Mouse (Mus musculus): ENCODE results near the gene Foxa1. TPM values are rescaled to one million over a fixed set of nuclear protein-coding genes. Genes with fewer than 3 reads are reported as not detected.
A peak's percentile ranks its signal among the peaks of the same experiment; 100 is the strongest.

Foxa1 gene
- polyA plus RNA-seq, 1 experiment from 2014 or later: 3.3 TPM

DNA sequence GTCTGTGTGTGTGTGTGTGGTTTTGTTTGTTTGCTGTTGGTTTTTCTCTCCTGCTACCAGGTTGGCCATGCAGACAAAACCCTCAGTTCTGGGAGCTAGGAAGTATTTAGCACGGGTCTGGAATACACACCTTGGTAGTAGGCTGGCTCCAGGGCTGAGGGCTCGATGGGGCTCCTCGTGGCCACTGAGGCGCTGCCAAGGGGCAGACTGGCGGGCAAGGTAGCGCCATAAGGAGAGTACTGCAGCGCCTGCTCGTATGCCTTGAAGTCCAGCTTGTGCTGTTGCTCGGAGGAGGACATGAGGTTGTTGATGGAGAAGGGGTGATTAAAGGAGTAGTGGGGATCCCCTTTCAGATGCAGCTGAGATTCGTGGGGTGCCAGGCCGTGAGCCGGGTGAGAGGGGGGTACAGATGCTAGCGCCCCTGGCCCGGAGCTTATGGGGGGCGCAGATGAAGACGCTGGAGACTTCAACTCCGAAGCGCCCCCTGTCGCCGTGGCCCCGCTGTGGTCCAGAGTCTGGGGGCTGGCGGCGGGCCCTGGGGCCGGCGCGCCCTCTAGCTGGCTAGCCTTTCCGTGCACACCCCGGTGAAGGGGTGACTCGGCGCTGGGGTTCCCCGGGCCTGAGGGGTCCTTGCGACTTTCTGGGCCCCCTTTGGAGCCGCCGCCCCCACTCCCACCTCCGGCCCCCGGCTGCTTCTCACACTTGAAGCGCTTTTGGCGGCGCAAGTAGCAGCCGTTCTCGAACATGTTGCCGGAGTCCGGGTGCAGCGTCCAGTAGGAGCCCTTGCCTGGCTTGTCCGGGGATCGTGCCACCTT, 4.6 kb downstream of the Foxa1 start:
- peak overlapping the region; percentile 51 for H3K27ac ChIP-seq (ENCODE audit: low read length)
- H3K9ac ChIP-seq (ENCODE audit: low read depth, low read length): peak overlapping the region; percentile 73
- 0 out of 2 replicates have a peak, but pooled peaks have one; percentile 19 for ATAC-seq
- H3K4me3 ChIP-seq (ENCODE audit: low read length): peak overlapping the region; percentile 63
- peaks cover 38% of the 10 kb centered on the region for H3K27me3 ChIP-seq (replicated peaks; ENCODE audit: control insufficient read depth, insufficient read depth, low read length)
- no peaks in the 10 kb centered on the region for H3K36me3 ChIP-seq (ENCODE audit: control insufficient read depth, insufficient read depth, low read length)
- H3K4me2 ChIP-seq (ENCODE audit: low read depth, low read length): peak overlapping the region; percentile 64
- H3K4me1 ChIP-seq (ENCODE audit: control insufficient read depth, insufficient read depth, low read length): peaks cover 9% of the 10 kb centered on the region; the same call in 1 of the 2 replicates
- H3K9me3 ChIP-seq (ENCODE audit: control insufficient read depth, low read length): no peaks in the 10 kb centered on the region
- WGBS: 1% methylated on average over 46 of the region's 46 CpGs

DNA sequence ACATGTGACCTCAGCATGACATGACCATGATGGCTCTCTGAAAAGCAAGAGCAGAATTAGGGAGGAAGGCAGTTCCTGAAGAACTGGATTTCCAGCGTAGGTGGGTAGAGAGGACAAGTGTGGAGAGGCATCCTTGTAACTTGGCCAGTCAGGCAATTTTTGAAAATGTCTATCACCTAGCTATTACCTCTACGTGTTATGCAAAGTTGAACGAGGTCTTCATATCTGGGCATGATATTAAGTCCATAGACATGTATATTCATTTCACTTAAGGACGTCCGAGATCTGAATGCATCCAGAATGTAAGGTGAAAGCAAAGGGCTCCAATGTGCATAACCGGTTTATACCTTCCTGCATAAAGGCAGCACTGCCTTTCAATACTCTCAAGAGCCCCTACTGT, 5.6 kb downstream of the Foxa1 start:
- H3K36me3 ChIP-seq (ENCODE audit: control insufficient read depth, insufficient read depth, low read length): no peaks in the 10 kb centered on the region
- H3K27ac ChIP-seq (ENCODE audit: low read length): no peak overlapping the region; the same call in 1 of the 2 replicates
- peak overlapping the region; percentile 49 for H3K4me2 ChIP-seq (ENCODE audit: low read depth, low read length)

DNA sequence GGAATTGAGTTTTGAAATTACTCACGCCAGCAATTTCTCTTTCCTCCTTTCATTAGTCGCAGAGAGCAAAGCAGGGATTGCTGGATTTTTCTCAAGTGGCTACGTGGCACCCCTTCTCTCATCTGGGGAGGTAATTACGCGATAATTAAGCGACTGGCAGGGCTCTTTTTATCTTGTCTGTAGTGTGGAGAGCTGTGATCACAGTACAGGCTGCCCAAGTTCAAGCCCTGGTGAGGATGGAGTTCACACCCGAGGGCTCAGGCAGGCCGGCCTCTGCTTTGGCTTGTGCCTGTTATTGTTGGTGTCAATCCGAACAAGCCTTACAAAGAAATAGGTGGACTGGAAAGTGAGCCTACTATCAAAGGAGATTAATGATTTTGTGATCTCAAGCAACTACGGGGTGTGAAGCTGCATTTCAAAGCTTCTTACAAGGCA, 7.1 kb downstream of the Foxa1 start:
- Histone ChIP-seq H3K4me3 (ENCODE audit: low read length) (peak overlapping the region; percentile 49), H3K4me1 (ENCODE audit: control insufficient read depth, insufficient read depth, low read length) (0 out of 2 replicates have a peak, but pooled peaks cover 2% of the 10 kb centered on the region), H3K36me3 (ENCODE audit: control insufficient read depth, insufficient read depth, low read length) (no peaks in the 10 kb centered on the region), H3K9ac (ENCODE audit: low read depth, low read length) (peak overlapping the region; percentile 76), H3K9me3 (ENCODE audit: control insufficient read depth, low read length) (no peaks in the 10 kb centered on the region), H3K27ac (ENCODE audit: low read length) (peak overlapping the region; percentile 78), H3K27me3 (replicated peaks; ENCODE audit: control insufficient read depth, insufficient read depth, low read length) (peaks cover 42% of the 10 kb centered on the region), H3K4me2 (ENCODE audit: low read depth, low read length) (peak overlapping the region; percentile 73)
- no peak for ATAC-seq
- 2% methylated on average over 10 of the region's 10 CpGs for WGBS

More for the DNA sequence above, 5.6 kb downstream of the Foxa1 start:
- peak overlapping the region; percentile 54 for H3K9ac ChIP-seq (ENCODE audit: low read depth, low read length)
- WGBS: 11% methylated on average over 6 of the region's 6 CpGs
- peak overlapping the region; percentile 37 for H3K4me3 ChIP-seq (ENCODE audit: low read length)
- H3K27me3 ChIP-seq (replicated peaks; ENCODE audit: control insufficient read depth, insufficient read depth, low read length): peaks cover 40% of the 10 kb centered on the region
- H3K4me1 ChIP-seq (ENCODE audit: control insufficient read depth, insufficient read depth, low read length): peaks cover 7% of the 10 kb centered on the region; the same call in 1 of the 2 replicates
- ATAC-seq: no peak
- no peaks in the 10 kb centered on the region for H3K9me3 ChIP-seq (ENCODE audit: control insufficient read depth, low read length)

DNA sequence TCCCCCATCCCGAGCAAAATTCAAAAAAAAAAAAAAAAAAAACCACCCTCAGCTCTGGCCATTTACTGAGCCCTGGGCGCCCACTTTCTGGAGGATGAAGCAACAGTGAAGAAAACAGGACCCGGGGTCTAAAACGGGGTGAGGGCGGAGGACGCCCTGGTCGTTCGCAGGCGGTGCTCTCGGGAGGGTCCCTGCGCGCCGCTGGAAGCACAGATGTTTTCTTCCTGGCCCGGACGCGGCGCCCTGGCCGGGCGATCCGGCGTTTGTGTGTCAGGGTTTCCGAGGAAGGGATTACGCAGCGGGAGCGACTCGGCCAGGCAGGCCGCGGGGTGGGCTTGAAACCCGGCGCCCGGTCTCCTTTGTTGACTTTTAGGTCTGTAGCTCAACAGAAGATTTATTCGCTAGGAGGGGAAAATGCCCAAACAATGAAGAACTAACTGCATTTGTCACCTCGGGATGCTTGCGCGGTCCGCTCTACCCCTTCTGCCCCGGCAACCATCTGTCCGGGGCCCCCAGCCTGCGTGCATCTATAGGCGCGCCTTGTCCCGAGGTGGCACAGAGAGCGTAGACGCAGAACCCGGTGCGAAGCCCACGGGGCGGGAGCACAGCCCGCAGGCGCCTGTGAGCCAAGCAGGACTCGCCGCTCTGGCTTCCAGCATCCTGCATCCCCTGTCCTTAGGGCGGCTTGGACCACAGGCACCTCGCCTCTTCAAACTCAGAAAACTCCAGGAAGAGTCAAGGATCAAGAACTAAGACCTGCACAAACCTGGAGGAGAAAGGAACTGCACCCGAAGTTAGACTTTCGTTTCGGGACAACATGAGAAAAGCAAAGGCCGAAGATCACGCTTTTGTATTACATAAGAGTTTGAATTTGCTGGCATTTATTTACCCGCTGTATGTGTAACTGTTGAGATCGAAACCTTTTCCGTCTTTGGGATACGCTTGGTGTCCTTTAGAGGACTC, 7.8 kb downstream of the Foxa1 start:
- H3K9me3 ChIP-seq (ENCODE audit: control insufficient read depth, low read length): no peaks in the 10 kb centered on the region
- ATAC-seq: 0 out of 2 replicates have a peak, but pooled peaks have one; percentile 12
- peak overlapping the region; percentile 49 for H3K4me3 ChIP-seq (ENCODE audit: low read length)
- peak overlapping the region; percentile 73 for H3K4me2 ChIP-seq (ENCODE audit: low read depth, low read length)
- H3K27me3 ChIP-seq (replicated peaks; ENCODE audit: control insufficient read depth, insufficient read depth, low read length): peaks cover 43% of the 10 kb centered on the region
- H3K36me3 ChIP-seq (ENCODE audit: control insufficient read depth, insufficient read depth, low read length): no peaks in the 10 kb centered on the region
- 0 out of 2 replicates have a peak, but pooled peaks cover 2% of the 10 kb centered on the region for H3K4me1 ChIP-seq (ENCODE audit: control insufficient read depth, insufficient read depth, low read length)
- H3K27ac ChIP-seq (ENCODE audit: low read length): peak overlapping the region; percentile 78
- H3K9ac ChIP-seq (ENCODE audit: low read depth, low read length): peak overlapping the region; percentile 76
- WGBS: under 1% methylated on average over 63 of the region's 63 CpGs

DNA sequence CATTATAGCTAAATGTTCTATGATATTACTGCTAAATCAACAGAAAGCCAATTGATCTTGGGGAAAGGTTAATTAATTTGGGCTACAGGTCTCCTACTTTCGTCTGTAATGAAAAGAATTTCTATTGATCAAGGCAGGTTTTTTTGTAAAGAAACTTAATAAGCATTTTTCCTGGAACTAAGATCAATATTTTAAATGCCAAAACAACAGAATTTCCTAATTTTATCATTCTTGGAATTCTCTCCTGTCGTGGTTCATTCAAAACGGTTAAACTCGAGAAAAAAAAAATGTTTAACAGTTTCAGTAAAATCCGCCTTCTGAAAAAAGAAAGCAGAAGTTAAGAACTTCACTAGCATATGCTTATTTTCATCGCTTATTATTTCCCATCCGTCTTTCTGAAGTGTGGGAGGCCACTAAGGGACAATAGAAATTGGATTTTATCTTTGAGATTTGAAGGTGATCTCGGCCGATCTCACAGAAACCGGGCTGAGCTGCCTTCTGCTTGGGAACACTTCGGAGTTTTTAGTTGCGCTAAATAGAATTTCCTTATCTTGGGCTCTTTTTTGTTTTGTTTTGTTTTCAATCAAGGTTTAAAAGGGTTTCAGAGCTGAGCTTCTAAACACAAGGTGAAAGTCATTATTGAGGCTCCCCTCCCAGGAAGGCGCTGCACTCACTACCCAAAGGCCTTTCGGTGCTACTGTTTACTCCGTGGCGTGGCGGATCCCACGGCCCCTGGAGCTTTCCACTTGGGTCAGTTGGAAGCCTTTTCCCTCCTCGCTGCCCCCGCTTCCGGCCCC, 8.7 kb downstream of the Foxa1 start:
- Histone ChIP-seq H3K27me3 (replicated peaks; ENCODE audit: control insufficient read depth, insufficient read depth, low read length) (peaks cover 43% of the 10 kb centered on the region), H3K27ac (ENCODE audit: low read length) (peak overlapping the region; percentile 78), H3K9me3 (ENCODE audit: control insufficient read depth, low read length) (no peaks in the 10 kb centered on the region), H3K4me3 (ENCODE audit: low read length) (peak overlapping the region; percentile 49), H3K4me1 (ENCODE audit: control insufficient read depth, insufficient read depth, low read length) (0 out of 2 replicates have a peak, but pooled peaks cover 2% of the 10 kb centered on the region), H3K9ac (ENCODE audit: low read depth, low read length) (peak overlapping the region; percentile 76), H3K36me3 (ENCODE audit: control insufficient read depth, insufficient read depth, low read length) (no peaks in the 10 kb centered on the region), H3K4me2 (ENCODE audit: low read depth, low read length) (peak overlapping the region; percentile 73)
- no peak for ATAC-seq
- under 1% methylated on average over 21 of the region's 21 CpGs for WGBS

DNA sequence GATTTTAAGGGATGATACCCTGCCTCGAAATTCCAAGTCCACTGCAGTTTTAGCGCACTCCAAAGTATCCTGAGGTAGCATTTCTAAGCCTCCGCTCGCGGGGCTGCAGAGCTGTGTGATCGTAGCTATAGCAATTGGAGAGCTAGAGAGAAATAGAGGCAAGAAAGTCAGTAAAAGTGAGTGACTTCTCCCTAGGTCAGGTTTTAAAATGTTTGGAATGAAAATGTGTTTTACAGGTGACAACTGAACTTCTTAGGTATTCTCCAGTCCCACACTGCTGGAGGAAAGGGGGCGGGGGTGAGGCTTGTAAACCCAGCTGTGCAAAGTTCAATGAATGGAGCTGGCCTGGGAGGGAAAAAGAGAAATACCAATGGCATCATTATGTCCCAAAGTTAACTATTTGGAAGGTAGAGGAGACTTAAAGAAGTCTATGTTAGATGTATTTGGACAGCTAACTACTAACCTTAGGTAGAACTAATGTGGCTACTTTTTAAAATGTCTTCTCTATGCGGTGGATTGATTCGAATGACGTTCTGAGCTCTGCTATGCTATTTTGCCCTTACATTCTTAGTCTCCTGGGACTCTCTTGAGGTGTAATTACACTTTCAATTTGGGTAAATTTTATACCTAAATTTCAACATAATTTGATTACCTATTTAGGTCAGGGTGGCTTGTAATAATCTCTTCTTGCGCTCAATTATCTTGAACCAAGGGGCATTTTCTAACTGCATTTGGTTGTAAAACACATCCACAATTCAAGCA, 9.6 kb downstream of the Foxa1 start:
- H3K4me2 ChIP-seq (ENCODE audit: low read depth, low read length): peak overlapping the region; percentile 60
- no peaks in the 10 kb centered on the region for H3K9me3 ChIP-seq (ENCODE audit: control insufficient read depth, low read length)
- 3% methylated on average over 11 of the region's 11 CpGs for WGBS
- H3K27me3 ChIP-seq (replicated peaks; ENCODE audit: control insufficient read depth, insufficient read depth, low read length): peaks cover 35% of the 10 kb centered on the region
- peak; percentile 39; the same call in 1 of the 2 replicates for ATAC-seq
- peak overlapping the region; percentile 92 for H3K27ac ChIP-seq (ENCODE audit: low read length)
- H3K4me3 ChIP-seq (ENCODE audit: low read length): peak overlapping the region; percentile 31
- H3K4me1 ChIP-seq (ENCODE audit: control insufficient read depth, insufficient read depth, low read length): 0 out of 2 replicates have a peak, but pooled peaks cover 2% of the 10 kb centered on the region
- H3K9ac ChIP-seq (ENCODE audit: low read depth, low read length): peak overlapping the region; percentile 67
- no peaks in the 10 kb centered on the region for H3K36me3 ChIP-seq (ENCODE audit: control insufficient read depth, insufficient read depth, low read length)

DNA sequence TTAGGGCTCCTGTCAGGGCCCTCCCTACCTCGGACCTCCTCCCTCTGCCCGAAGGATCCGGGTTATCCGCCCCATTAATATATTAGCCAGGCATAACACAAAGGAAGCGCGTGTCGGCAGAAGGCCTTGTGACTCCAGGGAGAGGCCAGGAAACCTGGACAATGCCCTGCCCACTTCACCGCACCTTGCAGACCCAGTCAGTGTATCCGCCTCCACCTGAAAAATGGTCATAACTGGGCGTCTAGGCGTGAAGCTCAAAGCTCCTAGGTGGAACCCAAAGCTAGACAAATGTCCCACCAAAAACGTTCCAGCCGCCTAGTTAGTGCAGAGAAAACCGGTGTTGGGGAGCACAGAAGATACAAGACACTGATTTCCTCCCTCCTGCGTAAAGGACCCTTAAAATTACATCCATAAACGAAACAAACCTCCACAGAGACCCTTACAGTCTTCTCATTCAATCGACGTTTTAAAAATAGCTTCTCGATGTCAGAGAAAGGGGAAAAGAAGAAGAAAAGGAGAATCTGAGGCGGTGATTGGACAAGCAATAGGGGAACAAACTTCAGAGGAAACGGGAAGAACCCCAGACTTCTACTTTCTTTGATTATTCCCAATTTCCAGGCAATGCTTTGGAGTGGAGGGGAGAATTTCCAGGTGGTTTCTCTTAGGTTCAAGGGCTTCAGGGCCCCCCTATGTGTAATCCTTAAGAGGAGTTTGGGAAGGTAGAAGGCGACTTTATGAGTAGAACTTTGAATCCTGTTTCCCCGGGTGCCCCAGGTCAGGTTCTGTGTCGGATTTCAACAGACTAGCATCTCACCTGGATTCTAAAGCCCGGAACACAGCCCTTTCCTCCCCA, 10.4 kb downstream of the Foxa1 start:
- Histone ChIP-seq H3K36me3 (ENCODE audit: control insufficient read depth, insufficient read depth, low read length) (no peaks in the 10 kb centered on the region), H3K27me3 (replicated peaks; ENCODE audit: control insufficient read depth, insufficient read depth, low read length) (peaks cover 29% of the 10 kb centered on the region), H3K9ac (ENCODE audit: low read depth, low read length) (peak overlapping the region; percentile 67), H3K9me3 (ENCODE audit: control insufficient read depth, low read length) (no peaks in the 10 kb centered on the region), H3K4me3 (ENCODE audit: low read length) (peak overlapping the region; percentile 36), H3K4me2 (ENCODE audit: low read depth, low read length) (peak overlapping the region; percentile 60), H3K4me1 (ENCODE audit: control insufficient read depth, insufficient read depth, low read length) (0 out of 2 replicates have a peak, but pooled peaks cover 2% of the 10 kb centered on the region), H3K27ac (ENCODE audit: low read length) (peak overlapping the region; percentile 92)
- peak; percentile 69 for ATAC-seq
- 2% methylated on average over 25 of the region's 25 CpGs for WGBS

Measured in intestine, embryonic 16.5 days (tissue).